Mouse (Mus musculus) common myeloid progenitor, adult 5-6 weeks (primary cell): Measurements from ENCODE around the gene Hdhd3. TPM values are rescaled to one million over a fixed set of nuclear protein-coding genes. Genes with fewer than 3 reads are reported as not detected.

Experiments
- ATAC-seq: replicated peaks from 2 replicates; pipeline ENCODE4 v1.8.0; 2016; ENCODE audit warnings: low read depth, mild to moderate bottlenecking, moderate TSS enrichment, inconsistent platforms; ENCODE audit not compliant: poor library complexity, severe bottlenecking
- total RNA-seq: library from RNA; stranded (forward); fragments of 200-1000, 187-1606 nt; gene quantifications from 2 replicates; pipeline ENCODE4 v1.2.3, GENCODE M21; 2017

Gene Hdhd3
- 4.3 TPM in 1 of 2 replicates, not detected in the other for total RNA-seq

DNA sequence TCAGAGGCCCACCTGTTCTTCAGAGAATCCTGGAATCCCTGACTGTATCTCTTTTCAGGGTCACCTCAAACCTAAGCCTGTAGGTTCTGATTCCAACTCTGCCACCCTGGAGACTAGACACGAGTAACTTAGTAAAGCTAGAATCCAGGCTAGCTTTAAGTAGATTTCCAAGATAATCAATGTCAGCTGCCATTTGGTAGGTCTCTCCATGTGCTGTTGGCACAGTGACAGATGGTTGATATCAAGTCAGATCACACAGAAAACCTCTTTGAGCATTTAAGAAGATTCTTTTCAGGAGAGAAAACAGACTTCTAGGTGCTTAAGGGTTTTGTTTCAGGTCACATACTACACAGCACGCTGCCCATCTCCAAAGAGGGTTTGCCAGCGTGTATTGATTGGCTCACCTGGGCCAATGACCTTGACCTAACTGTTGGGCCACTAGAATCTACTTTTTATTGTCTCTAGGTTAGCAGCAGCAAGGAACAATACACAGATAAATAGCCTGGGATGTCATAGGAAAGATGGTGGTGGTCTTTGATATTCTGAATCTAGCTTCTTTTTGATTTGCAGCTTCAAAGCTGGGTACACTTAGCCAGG is at the start of gene Hdhd3:
Gene Hdhd3 (minus strand): TSS at position 94 of the 597 bp plus-strand sequence.
- ATAC-seq, result no peak

DNA sequence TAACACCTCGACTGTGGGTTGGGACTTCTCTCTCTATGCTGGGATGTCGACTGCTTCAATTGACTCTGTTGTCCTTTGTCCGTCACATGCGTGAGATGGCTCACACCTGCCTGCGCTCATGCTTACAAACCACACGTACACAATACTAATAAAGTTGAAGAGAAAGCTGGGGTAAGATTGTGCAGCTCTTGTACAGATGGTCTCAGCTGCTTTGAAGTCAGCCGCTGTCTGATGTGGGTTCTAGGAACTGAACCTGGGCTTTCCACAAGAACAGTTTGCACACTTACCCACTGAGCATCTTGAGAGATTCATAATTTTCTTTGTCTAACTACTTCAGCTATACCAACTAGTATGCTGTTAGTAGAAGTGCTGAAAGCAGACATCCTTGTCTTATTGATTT is 48.7 kb upstream of the Hdhd3 start:
- ATAC-seq, result no peak

DNA sequence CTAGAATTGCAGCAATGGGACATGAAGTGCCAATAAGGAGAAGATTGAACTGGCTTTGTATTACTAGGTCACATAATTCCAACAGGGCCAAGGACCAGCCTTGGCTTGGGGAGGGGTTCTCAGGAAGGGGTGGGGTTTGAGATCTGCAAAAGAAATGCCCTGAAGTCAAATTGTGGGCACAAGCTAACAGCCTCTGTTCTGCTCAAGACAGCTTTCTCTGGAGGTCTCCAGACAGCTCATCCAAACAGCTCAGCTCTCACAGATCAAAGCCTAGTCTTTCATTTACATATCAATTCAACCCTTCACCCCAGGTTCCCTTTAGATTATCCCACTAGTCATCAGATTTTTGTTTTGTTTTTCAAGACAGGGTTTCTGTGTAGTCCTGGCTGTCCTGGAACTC is 41.5 kb upstream of the Hdhd3 start:
- no peak for ATAC-seq

DNA sequence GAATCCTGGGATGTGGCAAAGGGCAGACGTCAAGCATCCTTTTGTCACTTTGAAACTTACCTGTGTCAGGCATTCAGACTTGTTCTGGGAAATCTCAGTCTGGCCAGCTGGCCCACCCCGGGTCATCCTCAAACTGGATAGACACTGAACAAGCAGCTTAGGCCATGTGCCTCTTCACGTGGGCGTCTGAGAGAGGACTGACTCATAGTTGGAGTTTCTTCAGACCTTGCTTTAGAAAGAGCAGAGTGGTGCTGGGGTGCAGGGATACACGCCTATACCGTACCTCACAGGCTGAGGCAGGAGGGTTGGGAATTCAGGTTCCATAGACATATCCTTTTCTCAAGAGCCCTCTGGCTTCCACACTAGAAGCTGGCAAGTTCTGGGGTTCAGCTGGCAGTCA is 40.5 kb upstream of the Hdhd3 start:
- ATAC-seq, result no peak

DNA sequence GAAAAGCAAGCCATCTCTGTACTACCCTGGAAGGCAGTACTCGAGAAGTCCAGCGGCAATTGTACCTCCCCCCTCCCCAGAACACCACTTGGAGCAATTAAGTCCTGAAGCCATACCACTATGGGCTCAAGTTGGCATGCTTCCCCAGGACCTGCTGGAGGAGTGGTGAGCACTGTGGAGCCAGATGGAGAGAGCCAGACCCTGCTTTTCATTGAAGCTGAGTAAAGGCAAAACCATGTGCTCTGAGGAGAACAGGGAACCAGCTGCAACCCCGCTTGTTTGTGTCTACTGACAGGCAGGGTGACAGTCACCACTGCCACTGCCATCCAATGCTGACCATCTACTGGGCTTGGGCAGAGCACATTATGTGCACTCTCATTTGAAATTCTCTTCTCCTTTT is 38.5 kb upstream of the Hdhd3 start:
- no peak for ATAC-seq

DNA sequence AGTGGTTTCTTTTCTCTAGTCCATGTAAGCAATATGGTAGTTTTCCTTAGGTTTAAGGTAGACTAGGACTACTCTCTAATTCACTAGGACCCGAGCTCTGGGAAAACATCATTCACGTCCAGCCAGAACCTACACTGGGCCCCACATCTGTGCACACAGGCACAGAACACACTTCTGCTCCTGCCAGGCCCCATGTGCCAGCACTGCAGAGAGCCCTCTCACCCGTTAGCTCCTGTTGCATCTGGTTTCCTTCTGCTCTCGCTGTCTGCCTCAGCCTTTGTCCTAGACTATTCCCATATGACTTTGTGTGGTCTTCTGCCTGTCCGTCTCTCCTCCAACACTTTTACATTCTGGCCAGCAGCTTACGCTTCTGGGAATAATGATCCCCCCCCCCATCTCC is 30.5 kb upstream of the Hdhd3 start:
- no peak for ATAC-seq

DNA sequence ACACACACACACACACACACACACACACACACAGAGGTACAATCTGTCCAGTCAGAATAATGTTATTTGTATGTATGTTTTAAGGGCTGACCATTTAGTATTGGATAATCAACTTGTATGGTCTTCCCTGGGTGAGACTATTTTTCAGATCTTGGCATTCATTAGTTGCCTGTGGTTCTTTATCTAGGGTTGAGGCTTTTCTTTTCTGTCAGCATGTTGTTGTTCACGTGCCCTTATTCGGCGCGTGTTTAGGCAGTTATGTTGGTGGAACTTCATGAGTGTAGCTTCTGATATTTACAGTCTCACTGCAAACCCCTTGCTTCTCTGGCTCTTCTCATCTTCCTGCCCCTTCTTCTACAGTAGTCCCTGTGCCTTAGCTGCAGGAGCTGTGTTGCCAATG is 24.4 kb upstream of the Hdhd3 start:
- peak; percentile 21; the same call in 1 of the 2 replicates for ATAC-seq

DNA sequence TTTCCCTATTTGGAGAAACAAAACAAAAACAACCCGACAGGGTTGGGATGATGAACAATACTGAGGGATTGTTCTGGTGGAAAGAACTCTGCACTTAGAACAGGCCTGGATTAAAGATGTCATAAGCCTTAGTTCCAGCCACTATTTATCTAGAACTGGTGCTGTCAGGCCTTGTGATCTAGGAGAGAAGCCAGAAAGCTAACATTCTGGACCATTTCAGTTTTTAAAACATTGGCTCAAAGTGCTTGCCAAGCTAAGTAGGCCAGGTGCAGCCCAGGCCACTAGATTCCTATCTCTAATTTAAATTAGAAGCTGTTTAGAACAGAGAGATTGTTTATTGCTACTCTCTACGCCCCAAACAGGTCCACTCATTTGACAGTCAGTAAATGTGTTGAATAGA is 23.0 kb upstream of the Hdhd3 start:
- ATAC-seq, result no peak

DNA sequence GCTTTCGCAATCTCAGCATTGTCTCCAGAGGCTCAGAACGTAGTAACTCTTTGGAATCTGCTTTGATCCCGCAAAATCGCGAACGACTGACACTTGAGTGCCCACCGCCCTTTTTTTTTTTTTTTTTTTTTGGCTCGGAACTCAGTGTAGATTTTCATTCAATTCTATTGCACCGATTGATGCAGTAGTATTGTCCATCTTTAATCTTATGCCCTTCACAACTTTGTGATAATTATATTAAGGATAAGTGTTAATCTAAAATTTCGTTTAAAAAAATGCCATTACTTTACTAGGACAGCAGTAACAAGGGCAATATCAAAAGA is 22.2 kb upstream of the Hdhd3 start:
- no peak for ATAC-seq

DNA sequence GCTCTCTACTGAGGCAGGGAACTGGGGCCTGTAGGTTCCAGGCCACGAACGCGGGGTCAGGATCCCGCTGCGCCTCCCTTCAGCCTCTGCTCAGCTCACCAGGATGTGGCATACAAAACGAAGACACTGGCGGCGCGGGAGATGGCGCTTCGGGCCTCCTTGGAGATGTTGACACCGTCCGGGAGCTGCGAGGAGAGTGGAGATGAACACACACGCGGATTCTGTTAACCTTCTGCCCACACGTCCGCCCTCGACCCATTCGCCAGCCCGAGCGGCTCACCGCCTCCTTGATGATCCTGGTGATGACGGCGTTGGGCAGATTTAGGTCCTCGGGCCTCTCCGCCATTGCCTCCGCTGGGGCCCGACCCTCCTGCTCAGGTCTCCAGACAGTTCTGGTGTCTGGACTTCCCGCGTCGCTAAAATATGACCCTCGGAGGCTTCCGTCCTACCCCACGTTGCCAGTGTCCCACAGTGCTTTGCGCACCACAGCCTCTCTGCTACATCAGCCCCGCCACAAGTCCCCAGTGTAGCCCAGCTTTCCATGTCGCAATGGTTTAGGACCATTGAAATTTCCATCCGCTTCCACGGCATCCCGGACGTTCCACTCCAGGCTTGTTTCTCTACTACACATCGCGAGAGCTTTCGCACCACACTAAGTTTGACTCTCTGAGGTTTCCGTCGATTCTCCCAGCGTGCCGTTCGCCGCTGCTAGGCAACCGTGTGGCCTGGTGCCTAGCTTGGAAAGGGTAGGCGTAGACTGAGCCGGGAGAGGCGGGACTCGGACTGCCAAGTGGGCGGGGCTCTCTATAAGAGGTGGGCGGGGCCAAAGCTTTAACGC is 21.6 kb upstream of the Hdhd3 start, which contains the start of the genes Pole3 and 4933430I17Rik:
Gene Pole3 (minus strand): TSS at position 418 of the 838 bp plus-strand sequence.
Gene 4933430I17Rik (plus strand): TSS at position 719 of the 838 bp plus-strand sequence.
- peak; percentile 93 for ATAC-seq

DNA sequence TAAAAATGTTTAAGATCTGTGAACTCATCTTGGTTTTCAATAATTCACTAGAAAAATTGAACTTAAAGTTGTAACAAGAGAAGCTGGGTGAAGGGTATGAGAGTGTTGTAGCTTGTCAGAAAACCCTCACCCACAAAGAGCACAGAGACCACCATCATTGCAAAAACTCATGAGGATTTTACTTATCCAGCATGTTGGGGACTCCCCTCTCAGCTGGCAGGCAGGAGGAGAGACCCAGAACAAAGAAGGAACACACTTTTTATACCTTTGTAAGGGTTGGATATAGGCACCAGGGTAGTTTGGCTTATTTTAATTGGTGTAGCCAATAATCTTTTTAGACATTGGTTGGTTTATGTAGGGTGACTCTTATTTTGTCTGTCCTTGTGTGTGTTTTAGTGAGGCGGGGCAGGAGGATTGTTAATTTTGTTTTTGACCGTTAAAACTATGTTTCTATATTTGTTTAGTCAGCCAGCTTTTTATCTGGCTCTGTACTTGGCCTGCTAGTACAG is 17.7 kb upstream of the Hdhd3 start:
- ATAC-seq, result no peak

DNA sequence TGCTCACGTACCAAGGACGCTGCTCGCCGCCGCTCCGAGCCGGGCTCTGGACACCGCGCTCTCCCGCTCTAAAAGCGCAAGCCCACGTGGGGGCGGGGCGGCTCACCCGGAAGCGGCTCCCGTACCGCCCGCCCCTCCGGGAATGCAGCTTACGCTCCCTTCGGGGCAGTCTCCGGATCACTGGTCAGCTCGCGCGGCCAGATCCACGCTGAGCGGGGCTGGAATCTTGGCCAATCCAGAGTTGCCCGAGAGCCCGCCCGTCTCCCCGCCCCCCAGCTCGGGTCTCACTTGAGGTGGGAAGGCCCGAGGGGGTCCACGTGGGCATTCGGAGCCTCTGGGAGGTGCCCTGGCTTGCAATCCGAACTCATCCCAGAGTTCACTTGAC is 16.6 kb upstream of the Hdhd3 start, which contains the start of gene Alad:
Gene Alad (minus strand): TSS at position 70 of the 385 bp plus-strand sequence.
- ATAC-seq, result peak; percentile 48

DNA sequence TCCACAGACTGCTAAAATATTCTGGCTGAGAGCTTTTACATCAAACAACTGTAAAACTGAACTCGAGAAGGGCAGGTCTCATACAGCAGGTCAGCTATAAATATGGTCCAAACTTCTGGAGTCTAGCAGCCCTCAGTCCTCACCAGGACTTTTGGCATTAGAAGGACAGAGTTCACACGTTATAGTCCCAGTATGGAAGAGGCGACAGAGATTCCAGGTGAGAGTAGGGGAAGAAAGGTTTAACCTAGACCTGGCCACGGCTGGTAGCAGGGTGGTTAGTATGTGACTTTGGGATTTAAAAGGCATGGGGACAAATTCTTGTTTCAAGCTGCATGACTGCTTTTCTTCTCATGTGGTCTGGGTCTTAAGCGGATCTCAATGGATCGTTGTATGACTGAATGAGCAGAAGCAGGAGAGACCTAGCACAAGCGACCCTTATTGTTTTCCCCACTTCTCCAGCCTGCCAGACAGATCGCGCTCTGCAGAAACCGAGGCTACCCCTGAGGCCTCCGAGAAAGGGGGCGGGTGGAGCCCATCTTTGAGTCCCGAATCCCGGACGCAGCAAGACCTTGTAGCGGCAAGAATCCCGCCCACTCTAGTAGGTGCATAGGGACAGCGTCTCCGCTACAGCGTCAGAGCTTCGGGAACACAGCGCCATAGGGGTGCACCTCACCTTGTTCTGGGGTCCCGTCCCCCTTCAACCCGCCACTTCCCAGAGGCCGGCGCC is 16.0 kb upstream of the Hdhd3 start:
- ATAC-seq, result peak; percentile 12

DNA sequence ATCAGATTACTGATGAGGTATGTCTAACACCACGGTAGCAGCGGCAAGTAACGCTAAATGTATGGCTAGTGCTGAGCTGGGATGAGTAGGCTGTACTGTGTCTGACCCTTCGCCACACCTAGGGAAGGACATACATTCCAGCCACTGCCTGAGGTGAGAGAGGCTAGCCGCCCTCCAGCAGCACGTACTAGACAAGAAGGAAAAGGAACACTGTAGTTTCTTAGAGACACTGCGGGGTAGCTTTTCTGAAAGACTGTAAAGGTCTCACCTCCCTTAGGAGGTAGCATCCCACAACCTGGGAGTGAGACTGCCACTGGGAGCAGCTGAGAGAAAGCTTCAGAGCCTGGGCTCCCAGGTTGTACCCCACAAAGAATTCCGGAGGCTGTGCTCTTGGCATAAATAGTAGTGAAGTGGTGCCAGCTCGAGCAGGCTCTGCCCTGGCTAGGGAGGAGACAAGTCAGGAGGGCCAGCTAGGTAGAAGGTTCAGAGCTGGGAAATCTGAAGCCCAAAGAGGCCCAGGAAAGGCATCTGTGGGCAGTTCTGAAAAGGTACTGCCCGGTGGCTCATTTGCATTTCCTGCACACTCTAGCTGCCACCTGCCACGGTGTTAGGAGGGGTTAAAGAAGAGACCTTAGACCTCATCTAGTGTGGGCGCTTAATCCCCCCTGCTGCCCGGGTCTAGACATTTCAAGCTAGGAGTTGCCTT is 15.3 kb upstream of the Hdhd3 start:
- no peak for ATAC-seq

DNA sequence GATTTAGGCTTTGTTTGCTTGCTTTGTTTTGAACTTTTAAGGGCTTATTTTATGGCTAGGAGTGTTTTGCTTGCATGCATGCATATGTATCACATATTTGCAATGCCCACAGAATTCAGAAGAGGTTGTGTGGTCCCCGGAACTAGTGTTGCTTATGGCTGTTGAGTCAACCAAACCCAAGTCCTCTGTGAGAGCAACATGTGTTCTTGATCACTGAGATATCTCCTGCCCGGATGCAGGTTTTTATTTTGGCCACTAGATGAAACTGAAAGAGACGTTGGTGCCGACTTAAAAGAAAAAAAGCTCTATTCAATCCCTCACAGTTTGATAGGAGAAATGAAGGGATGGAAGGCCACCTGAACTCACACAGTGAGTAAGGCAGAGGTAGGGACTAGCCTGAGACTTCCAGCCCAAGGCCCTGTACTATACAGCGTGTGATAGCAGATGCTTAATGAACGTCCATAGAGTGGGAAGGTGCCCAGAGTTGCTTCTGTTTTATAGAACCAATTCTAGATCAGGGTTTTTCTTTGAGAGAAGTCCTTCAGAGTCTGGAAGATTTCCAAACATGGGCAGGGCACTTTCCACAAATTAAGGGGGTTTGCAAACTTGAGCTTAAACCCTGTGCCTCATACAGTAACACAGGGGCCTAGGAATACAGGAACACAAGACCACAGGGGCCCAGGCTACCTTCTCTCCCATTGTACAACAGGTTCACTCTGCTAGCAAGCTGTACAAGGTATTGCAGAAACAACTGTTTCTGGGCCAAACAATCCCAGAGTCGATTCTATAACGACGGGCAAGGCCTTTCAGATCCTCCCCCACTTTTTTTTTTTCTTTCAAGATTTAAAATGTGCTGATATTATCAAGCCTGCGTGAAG is 14.5 kb upstream of the Hdhd3 start:
- ATAC-seq, result no peak

DNA sequence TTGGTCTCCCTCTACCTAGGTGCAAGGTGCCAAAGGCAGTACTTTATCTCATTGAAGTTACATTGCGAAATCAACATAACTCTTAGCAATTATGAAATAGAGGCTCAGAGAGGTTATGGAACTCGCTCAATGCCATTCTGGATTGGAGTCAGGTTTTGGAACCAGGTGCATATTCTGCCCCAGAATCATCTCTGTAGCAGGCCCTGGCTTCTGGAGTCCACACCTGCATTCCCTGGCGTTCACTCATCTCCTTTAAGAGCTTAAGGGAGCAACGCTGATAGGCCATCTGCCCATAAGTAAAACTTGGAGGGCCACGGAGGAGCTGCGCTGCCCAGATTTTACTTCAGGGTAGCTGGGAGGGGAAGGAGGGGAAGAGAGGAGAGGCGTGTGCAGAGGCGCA is 13.8 kb upstream of the Hdhd3 start:
- ATAC-seq, result no peak

DNA sequence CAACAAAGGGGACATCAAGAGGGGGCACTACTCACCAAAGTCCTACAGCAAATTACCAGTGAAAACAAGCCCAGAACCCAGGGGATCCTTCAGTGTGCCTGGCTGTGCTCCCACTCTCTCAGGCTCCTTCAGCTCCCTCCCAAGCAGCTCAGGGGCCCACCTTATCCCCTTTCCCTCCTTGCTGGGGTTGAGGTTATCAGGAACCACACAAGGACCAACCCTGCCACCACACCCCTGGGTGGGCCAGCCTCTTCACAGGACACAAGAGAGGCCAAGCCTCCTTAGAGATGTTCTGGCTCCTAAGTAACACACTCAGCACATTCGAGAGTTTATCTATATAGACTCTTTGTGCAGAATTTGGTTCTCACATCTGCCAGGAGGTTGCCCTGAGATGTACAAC is 13.3 kb upstream of the Hdhd3 start:
- peak; percentile 45 for ATAC-seq

DNA sequence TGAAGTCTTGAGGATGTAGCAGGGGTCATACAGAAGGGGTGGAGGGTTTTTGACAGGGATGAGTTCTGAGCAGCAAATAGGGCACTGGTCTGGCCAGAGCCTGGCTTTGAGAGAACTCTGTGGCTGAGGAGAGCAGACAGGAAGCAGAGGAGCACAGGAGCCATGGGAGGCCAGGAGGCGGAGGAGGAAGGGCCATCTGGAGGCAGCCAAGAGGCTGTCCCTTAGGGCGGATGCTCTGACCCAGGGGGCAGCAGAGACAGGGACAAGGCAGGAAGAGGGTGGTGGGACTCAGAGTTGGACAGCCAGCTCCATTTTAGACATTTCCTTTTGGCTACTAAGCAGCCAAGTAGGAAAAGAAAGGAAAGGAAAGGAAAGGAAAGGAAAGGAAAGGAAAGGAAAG is 12.8 kb upstream of the Hdhd3 start:
- no peak for ATAC-seq

DNA sequence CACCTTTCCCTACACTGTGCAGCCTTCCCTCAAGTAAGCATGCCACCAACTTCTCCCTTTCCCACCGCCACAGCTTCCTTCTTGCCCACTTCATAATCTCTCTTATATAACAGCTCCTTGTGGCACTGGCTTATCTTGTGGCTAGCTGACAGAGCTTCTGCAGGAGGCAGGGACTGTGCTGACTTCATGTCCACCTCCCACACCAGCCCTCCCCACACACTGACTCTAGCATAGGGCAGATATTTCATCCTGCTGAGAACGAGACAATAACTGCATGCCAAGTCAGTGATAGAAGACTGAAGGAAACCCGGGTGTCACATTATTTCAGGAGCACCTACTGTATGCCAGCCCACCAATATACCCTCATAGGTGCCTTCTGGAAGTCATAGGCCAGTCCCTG is 12.2 kb upstream of the Hdhd3 start:
- ATAC-seq, result peak; percentile 48
